Mouse (Mus musculus): ENCODE measurements around the gene Timp4.

Gene Timp4

GRCm38 (mm10) chr6:115252099-115252873, at the start of gene Timp4:
Gene Timp4 (minus strand): TSS chr6:115252205.
- peak; percentile 53 for DNase-seq

GRCm38 (mm10) chr6:115293877-115294276, 41.9 kb upstream of the Timp4 start:
- no peak for DNase-seq

GRCm38 (mm10) chr6:115292621-115293020, 40.6 kb upstream of the Timp4 start:
- no peak for DNase-seq

GRCm38 (mm10) chr6:115291823-115292222, 39.8 kb upstream of the Timp4 start:
- DNase-seq, result no peak

- no peak for DNase-seq
Measured at GRCm38 (mm10) chr6:115291068-115291467, 39.1 kb upstream of the Timp4 start.

- DNase-seq, result no peak
Measured at GRCm38 (mm10) chr6:115290561-115290960, 38.6 kb upstream of the Timp4 start.

GRCm38 (mm10) chr6:115288223-115288622, 36.2 kb upstream of the Timp4 start:
- DNase-seq, result no peak

- no peak for DNase-seq
Measured at GRCm38 (mm10) chr6:115286441-115286840, 34.4 kb upstream of the Timp4 start.

- no peak for DNase-seq
Measured at GRCm38 (mm10) chr6:115284153-115284552, 32.1 kb upstream of the Timp4 start.

GRCm38 (mm10) chr6:115279639-115280038, 27.6 kb upstream of the Timp4 start:
- no peak for DNase-seq

- DNase-seq, result no peak
Measured at GRCm38 (mm10) chr6:115278086-115278485, 26.1 kb upstream of the Timp4 start.

GRCm38 (mm10) chr6:115275116-115275815, 23.3 kb upstream of the Timp4 start:
- DNase-seq, result peak; percentile 42

- no peak for DNase-seq
Measured at GRCm38 (mm10) chr6:115274705-115275104, 22.7 kb upstream of the Timp4 start.

GRCm38 (mm10) chr6:115273346-115273745, 21.3 kb upstream of the Timp4 start:
- DNase-seq, result no peak

GRCm38 (mm10) chr6:115271866-115272271, 19.9 kb upstream of the Timp4 start:
- peak; percentile 59 for DNase-seq

- no peak for DNase-seq
Measured at GRCm38 (mm10) chr6:115271326-115271725, 19.3 kb upstream of the Timp4 start.

- DNase-seq, result no peak
Measured at GRCm38 (mm10) chr6:115270085-115270484, 18.1 kb upstream of the Timp4 start.

- no peak for DNase-seq
Measured at GRCm38 (mm10) chr6:115269561-115269960, 17.6 kb upstream of the Timp4 start.

- no peak for DNase-seq
Measured at GRCm38 (mm10) chr6:115268551-115269385, 16.8 kb upstream of the Timp4 start.

GRCm38 (mm10) chr6:115267916-115268315, 15.9 kb upstream of the Timp4 start:
- DNase-seq, result peak; percentile 84

- DNase-seq, result no peak
Measured at GRCm38 (mm10) chr6:115266791-115267190, 14.8 kb upstream of the Timp4 start.

- peak; percentile 61 for DNase-seq
Measured at GRCm38 (mm10) chr6:115260507-115260906, 8.5 kb upstream of the Timp4 start.

GRCm38 (mm10) chr6:115255171-115255570, 3.2 kb upstream of the Timp4 start:
- no peak for DNase-seq

Measured in cerebellum, adult 9-11 months (tissue).